Mouse (Mus musculus) olfactory bulb, adult 2 months (tissue): ENCODE results near the gene Fkbpl. TPM values are rescaled to one million over a fixed set of nuclear protein-coding genes. Genes with fewer than 3 reads are reported as not detected.

Source experiments
- H3K27ac ChIP-seq: fragments of 200-500 bp; 2 replicates; pipeline ENCODE4 v1.5.1; 2012; ENCODE audit warnings: low read depth, low read length; ENCODE audit not compliant: insufficient read depth
- H3K4me1 ChIP-seq: fragments of 200-500 bp; 2 replicates; pipeline ENCODE4 v1.6.1; 2012; ENCODE audit warnings: low read length; ENCODE audit not compliant: control insufficient read depth, insufficient read depth
- H3K4me3 ChIP-seq: fragments of 200-500 bp; 2 replicates; pipeline ENCODE4 v1.5.1; 2012; ENCODE audit warnings: mild to moderate bottlenecking, low read depth, low read length, moderate library complexity; ENCODE audit not compliant: insufficient read depth
- CTCF ChIP-seq: fragments of 200-500 bp; IDR thresholded peaks from 2 replicates; pipeline ENCODE4 v1.5.1; 2012; ENCODE audit warnings: low read depth, mild to moderate bottlenecking, low read length, moderate library complexity; ENCODE audit not compliant: insufficient read depth
- POLR2A ChIP-seq: fragments of 200-500 bp; IDR thresholded peaks from 2 replicates; pipeline ENCODE4 v1.6.1; 2012; ENCODE audit warnings: mild to moderate bottlenecking, low read depth, low read length, moderate library complexity; ENCODE audit not compliant: insufficient read depth
- WGBS: fragments of 180-500 bp; shearing (Covaris S2); methylation state at CpG from one replicate; pipeline ENCODE4 v1.1.7; 2018; 5-methylcytosine and 5-hydroxymethylcytosine counted together
- polyA plus RNA-seq: library from polyadenylated mRNA; stranded (reverse); fragments of >200 nt; gene quantifications from 2 replicates; pipeline ENCODE4 v1.2.4, GENCODE M21; 2012; ENCODE audit warnings: low replicate concordance; ENCODE audit not compliant: missing spikeins, insufficient read depth, insufficient read length

Fkbpl gene
- polyA plus RNA-seq, 1 experiment = not detected

GRCm38 (mm10) chr17:34643944-34644343, 620 bp upstream of the Fkbpl start:
- peaks cover 32% of the 10 kb centered on the region for H3K4me1 ChIP-seq
- H3K4me3 ChIP-seq = no peak overlapping the region
- TF ChIP-seq CTCF = no peak
- no peak for TF ChIP-seq POLR2A
- no peak overlapping the region for H3K27ac ChIP-seq
- 83% methylated on average over 10 of the region's 10 CpGs for WGBS

GRCm38 (mm10) chr17:34645256-34645829, 779 bp downstream of the Fkbpl start:
- peaks cover 32% of the 10 kb centered on the region for H3K4me1 ChIP-seq
- 42% methylated on average over 10 of the region's 10 CpGs for WGBS
- H3K27ac ChIP-seq = no peak overlapping the region
- peak overlapping the region; percentile 39 for H3K4me3 ChIP-seq
- TF ChIP-seq CTCF (no peak), POLR2A (no peak)

GRCm38 (mm10) chr17:34645831-34646511, 1.4 kb downstream of the Fkbpl start:
- Histone ChIP-seq H3K4me1 (peaks cover 31% of the 10 kb centered on the region), H3K4me3 (no peak overlapping the region), H3K27ac (no peak overlapping the region)
- WGBS = 71% methylated on average over 30 of the region's 30 CpGs
- TF ChIP-seq CTCF = no peak
- TF ChIP-seq POLR2A = no peak

GRCm38 (mm10) chr17:34646906-34647787, 2.6 kb downstream of the Fkbpl start, which contains the start of gene Atf6b:
Gene Atf6b, plus strand, starts transcription at chr17:34647146.
- Histone ChIP-seq H3K4me1 (peaks cover 25% of the 10 kb centered on the region), H3K4me3 (peak within 1 kb of the TSS; percentile 64), H3K27ac (peak within 1 kb of the TSS; percentile 11; the same call in 1 of the 2 replicates)
- WGBS = under 1% methylated on average over 66 of the region's 66 CpGs
- TF ChIP-seq CTCF (no peak), POLR2A (peak; percentile 63)

GRCm38 (mm10) chr17:34648141-34648890, 3.8 kb downstream of the Fkbpl start:
- WGBS = 84% methylated on average over 16 of the region's 16 CpGs
- TF ChIP-seq POLR2A = no peak
- no peak for TF ChIP-seq CTCF
- Histone ChIP-seq H3K27ac (no peak overlapping the region), H3K4me1 (peaks cover 25% of the 10 kb centered on the region), H3K4me3 (no peak overlapping the region)

- 84% methylated on average over 18 of the region's 18 CpGs for WGBS
- H3K27ac ChIP-seq = no peak overlapping the region
- peaks cover 25% of the 10 kb centered on the region for H3K4me1 ChIP-seq
- no peak overlapping the region for H3K4me3 ChIP-seq
- TF ChIP-seq POLR2A = no peak
- no peak for TF ChIP-seq CTCF
These were observed 4.7 kb downstream of the Fkbpl start for GRCm38 (mm10) chr17:34649106-34649864.

- no peak overlapping the region for H3K4me3 ChIP-seq
- 88% methylated on average over 14 of the region's 14 CpGs for WGBS
- no peak overlapping the region for H3K27ac ChIP-seq
- peaks cover 26% of the 10 kb centered on the region for H3K4me1 ChIP-seq
- TF ChIP-seq CTCF (no peak), POLR2A (no peak)
These were observed 6.2 kb downstream of the Fkbpl start for GRCm38 (mm10) chr17:34650781-34651180.

- no peak overlapping the region for H3K27ac ChIP-seq
- TF ChIP-seq CTCF = peak; percentile 46; the same call in 1 of the 2 replicates
- no peak for TF ChIP-seq POLR2A
- H3K4me1 ChIP-seq = peaks cover 27% of the 10 kb centered on the region
- 37% methylated on average over 19 of the region's 19 CpGs for WGBS
- no peak overlapping the region for H3K4me3 ChIP-seq
These were observed 7.1 kb downstream of the Fkbpl start for GRCm38 (mm10) chr17:34651507-34652221.
